Mouse (Mus musculus): ENCODE data around the gene Fbxw15. TPM values are rescaled to one million over a fixed set of nuclear protein-coding genes. Genes with fewer than 3 reads are reported as not detected.
"Not testable (repeated sequence)": the region's sequence is repeated elsewhere in the genome, so short reads cannot be mapped to it uniquely, and the experiment has no call there.

Fbxw15 gene
- polyA plus RNA-seq (2015; fragmentation: Nextera tagmentation; extraction: Ambion mirVana) = not detected in 2 replicates

GRCm38 (mm10) chr9:109568162-109568561, at the start of gene Fbxw15:
Gene Fbxw15, minus strand, starts transcription at chr9:109568262.
- ATAC-seq; H3K9ac ChIP-seq (replicated peaks); H3K4me1 ChIP-seq (replicated peaks); H3K9me3 ChIP-seq; H3K27ac ChIP-seq; H3K27me3 ChIP-seq; H3K4me2 ChIP-seq (replicated peaks); H3K36me3 ChIP-seq; H3K4me3 ChIP-seq (replicated peaks): not testable (repeated sequence)
- 92% methylated on average over 4 of the region's 4 CpGs for WGBS

- H3K4me3 ChIP-seq (replicated peaks); ATAC-seq; H3K27me3 ChIP-seq; H3K4me2 ChIP-seq (replicated peaks); H3K9me3 ChIP-seq; H3K36me3 ChIP-seq; H3K4me1 ChIP-seq (replicated peaks); H3K9ac ChIP-seq (replicated peaks); H3K27ac ChIP-seq: not testable (repeated sequence)
- 44% methylated on average over 5 of the region's 5 CpGs for WGBS
Measured at GRCm38 (mm10) chr9:109606837-109607236, 38.8 kb upstream of the Fbxw15 start.

- WGBS = 60% methylated on average over 2 of the region's 2 CpGs
- not testable (repeated sequence) for H3K9ac ChIP-seq (replicated peaks); H3K4me2 ChIP-seq (replicated peaks); ATAC-seq; H3K4me1 ChIP-seq (replicated peaks); H3K27me3 ChIP-seq; H3K27ac ChIP-seq; H3K36me3 ChIP-seq; H3K4me3 ChIP-seq (replicated peaks); H3K9me3 ChIP-seq
Measured at GRCm38 (mm10) chr9:109602128-109602527, 34.1 kb upstream of the Fbxw15 start.

GRCm38 (mm10) chr9:109597226-109597625, 29.2 kb upstream of the Fbxw15 start:
- no peaks in the 10 kb centered on the region for H3K4me1 ChIP-seq (replicated peaks)
- ATAC-seq = no peak
- no peak overlapping the region for H3K4me3 ChIP-seq (replicated peaks)
- H3K27me3 ChIP-seq = no peaks in the 10 kb centered on the region
- H3K4me2 ChIP-seq (replicated peaks) = no peak overlapping the region
- no peak overlapping the region for H3K9ac ChIP-seq (replicated peaks)
- H3K27ac ChIP-seq = no peak overlapping the region
- H3K36me3 ChIP-seq = no peaks in the 10 kb centered on the region
- H3K9me3 ChIP-seq = 0 out of 2 replicates have a peak, but pooled peaks cover 3% of the 10 kb centered on the region

GRCm38 (mm10) chr9:109594866-109595265, 26.8 kb upstream of the Fbxw15 start:
- H3K9ac ChIP-seq (replicated peaks) = no peak overlapping the region
- no peaks in the 10 kb centered on the region for H3K27me3 ChIP-seq
- no peak overlapping the region for H3K4me2 ChIP-seq (replicated peaks)
- 0 out of 2 replicates have a peak, but pooled peaks cover 3% of the 10 kb centered on the region for H3K9me3 ChIP-seq
- no peak overlapping the region for H3K4me3 ChIP-seq (replicated peaks)
- H3K4me1 ChIP-seq (replicated peaks) = no peaks in the 10 kb centered on the region
- H3K27ac ChIP-seq = no peak overlapping the region
- ATAC-seq = no peak
- WGBS = 79% methylated on average over 2 of the region's 2 CpGs
- no peaks in the 10 kb centered on the region for H3K36me3 ChIP-seq

- H3K9me3 ChIP-seq = no peaks in the 10 kb centered on the region
- no peaks in the 10 kb centered on the region for H3K27me3 ChIP-seq
- no peak overlapping the region for H3K4me2 ChIP-seq (replicated peaks)
- no peak overlapping the region for H3K27ac ChIP-seq
- no peak for ATAC-seq
- H3K9ac ChIP-seq (replicated peaks) = no peak overlapping the region
- H3K36me3 ChIP-seq = no peaks in the 10 kb centered on the region
- H3K4me1 ChIP-seq (replicated peaks) = no peaks in the 10 kb centered on the region
- WGBS = 76% methylated on average over 1 of the region's 1 CpGs
- H3K4me3 ChIP-seq (replicated peaks) = no peak overlapping the region
Measured at GRCm38 (mm10) chr9:109565546-109565945, 2.5 kb downstream of the Fbxw15 start.

GRCm38 (mm10) chr9:109562106-109562505, 6.0 kb downstream of the Fbxw15 start:
- H3K4me1 ChIP-seq (replicated peaks); H3K9ac ChIP-seq (replicated peaks); H3K27me3 ChIP-seq; H3K4me3 ChIP-seq (replicated peaks); ATAC-seq; H3K9me3 ChIP-seq; H3K36me3 ChIP-seq; H3K4me2 ChIP-seq (replicated peaks); H3K27ac ChIP-seq: not testable (repeated sequence)

GRCm38 (mm10) chr9:109552483-109552882, 15.6 kb downstream of the Fbxw15 start:
- no peak overlapping the region for H3K4me2 ChIP-seq (replicated peaks)
- H3K36me3 ChIP-seq = no peaks in the 10 kb centered on the region
- no peaks in the 10 kb centered on the region for H3K4me1 ChIP-seq (replicated peaks)
- H3K9me3 ChIP-seq = peaks cover 4% of the 10 kb centered on the region; the same call in 1 of the 2 replicates
- no peaks in the 10 kb centered on the region for H3K27me3 ChIP-seq
- WGBS = 82% methylated on average over 3 of the region's 3 CpGs
- H3K4me3 ChIP-seq (replicated peaks) = no peak overlapping the region
- no peak overlapping the region for H3K27ac ChIP-seq
- H3K9ac ChIP-seq (replicated peaks) = no peak overlapping the region
- ATAC-seq = no peak

GRCm38 (mm10) chr9:109549666-109550065, 18.4 kb downstream of the Fbxw15 start:
- H3K4me1 ChIP-seq (replicated peaks) = not testable (repeated sequence)

GRCm38 (mm10) chr9:109523385-109524064, 44.5 kb downstream of the Fbxw15 start:
- H3K9me3 ChIP-seq = no peaks in the 10 kb centered on the region
- H3K27me3 ChIP-seq = no peaks in the 10 kb centered on the region
- H3K4me2 ChIP-seq (replicated peaks) = no peak overlapping the region
- H3K4me3 ChIP-seq (replicated peaks) = no peak overlapping the region
- H3K4me1 ChIP-seq (replicated peaks) = no peaks in the 10 kb centered on the region
- ATAC-seq = no peak
- 80% methylated on average over 5 of the region's 5 CpGs for WGBS
- H3K27ac ChIP-seq = no peak overlapping the region
- H3K9ac ChIP-seq (replicated peaks) = no peak overlapping the region
- H3K36me3 ChIP-seq = no peaks in the 10 kb centered on the region

More at GRCm38 (mm10) chr9:109549666-109550065, 18.4 kb downstream of the Fbxw15 start:
- 11% methylated on average over 2 of the region's 2 CpGs for WGBS
- H3K4me3 ChIP-seq (replicated peaks); H3K27ac ChIP-seq; H3K36me3 ChIP-seq; H3K27me3 ChIP-seq; H3K9ac ChIP-seq (replicated peaks); ATAC-seq; H3K4me2 ChIP-seq (replicated peaks): not testable (repeated sequence)
- H3K9me3 ChIP-seq = peaks cover 13% of the 10 kb centered on the region

Other genes with a start within 250 kb of the Fbxw15 start
- gene Fbxw28, start 228.6 kb downstream of the Fbxw15 start, polyA plus RNA-seq (2015; fragmentation: Nextera tagmentation; extraction: Ambion mirVana) = not detected in 2 replicates
- gene Fbxw22, start 164.0 kb downstream of the Fbxw15 start, polyA plus RNA-seq (2015; fragmentation: Nextera tagmentation; extraction: Ambion mirVana) = not detected in 2 replicates
- gene Fbxw16, start 119.1 kb downstream of the Fbxw15 start, polyA plus RNA-seq (2015; fragmentation: Nextera tagmentation; extraction: Ambion mirVana) = not detected in 2 replicates
- not detected in 2 replicates for gene Fbxw19, start 72.4 kb downstream of the Fbxw15 start, polyA plus RNA-seq (2015; fragmentation: Nextera tagmentation; extraction: Ambion mirVana)
- not detected in 2 replicates for gene Fbxw24, start 57.8 kb upstream of the Fbxw15 start, polyA plus RNA-seq (2015; fragmentation: Nextera tagmentation; extraction: Ambion mirVana)
- 0.13 TPM in 1 of 2 replicates, not detected in the other for gene Fbxw25, start 96.4 kb upstream of the Fbxw15 start, polyA plus RNA-seq (2015; fragmentation: Nextera tagmentation; extraction: Ambion mirVana)
- not detected in 2 replicates for gene Fbxw18, start 134.4 kb upstream of the Fbxw15 start, polyA plus RNA-seq (2015; fragmentation: Nextera tagmentation; extraction: Ambion mirVana)
- gene Fbxw26, start 177.8 kb upstream of the Fbxw15 start, polyA plus RNA-seq (2015; fragmentation: Nextera tagmentation; extraction: Ambion mirVana) = not detected in 2 replicates
- not detected in 2 replicates for gene Fbxw27, start 222.4 kb upstream of the Fbxw15 start, polyA plus RNA-seq (2015; fragmentation: Nextera tagmentation; extraction: Ambion mirVana)
- gene Spink8, start 244.0 kb upstream of the Fbxw15 start, polyA plus RNA-seq (2015; fragmentation: Nextera tagmentation; extraction: Ambion mirVana) = 0.27 TPM in 1 of 2 replicates, not detected in the other